Mouse (Mus musculus) heart, embryonic 13.5 days (tissue): Measurements from ENCODE around the gene Ephb2. TPM values are rescaled to one million over a fixed set of nuclear protein-coding genes. Genes with fewer than 3 reads are reported as not detected.

Experiments
- ATAC-seq: fragments of 200-750 bp; cut with Nextera tagmentation; 2 replicates; pipeline ENCODE4 v1.8.0; 2017; ENCODE audit warnings: moderate TSS enrichment; ENCODE audit not compliant: insufficient number of reproducible peaks, low FRiP score, low TSS enrichment; ENCODE audit errors: extremely low read depth
- H3K27ac ChIP-seq: fragments of 300-500 bp; sonication (generic); replicated peaks from 2 replicates; pipeline ENCODE4 v1.5.1; 2015; ENCODE audit warnings: moderate library complexity, mild to moderate bottlenecking, inconsistent platforms
- H3K27me3 ChIP-seq: fragments of 300-500 bp; sonication (generic); replicated peaks from 2 replicates; pipeline ENCODE4 v1.6.1; 2015; ENCODE audit warnings: mild to moderate bottlenecking, inconsistent platforms
- H3K36me3 ChIP-seq: fragments of 300-500 bp; sonication (generic); 2 replicates; pipeline ENCODE4 v1.6.1; 2015; ENCODE audit warnings: mild to moderate bottlenecking, inconsistent platforms
- H3K4me1 ChIP-seq: fragments of 300-500 bp; sonication (generic); 2 replicates; pipeline ENCODE4 v1.6.1; 2015; ENCODE audit warnings: inconsistent platforms
- H3K4me2 ChIP-seq: fragments of 300-500 bp; sonication (generic); 2 replicates; pipeline ENCODE4 v1.6.1; 2015; ENCODE audit warnings: inconsistent platforms, mild to moderate bottlenecking, moderate library complexity
- H3K4me3 ChIP-seq: fragments of 300-500 bp; sonication (generic); 2 replicates; pipeline ENCODE4 v1.5.1; 2015; ENCODE audit warnings: moderate library complexity, mild to moderate bottlenecking, inconsistent platforms
- H3K9ac ChIP-seq: fragments of 300-500 bp; sonication (generic); 2 replicates; pipeline ENCODE4 v1.6.1; 2015; ENCODE audit warnings: inconsistent platforms, mild to moderate bottlenecking, moderate library complexity
- H3K9me3 ChIP-seq: fragments of 300-500 bp; sonication (generic); 2 replicates; pipeline ENCODE4 v1.6.1; 2016; ENCODE audit warnings: inconsistent platforms
- WGBS: fragments of 180-500 bp; shearing (Covaris S2); methylation state at CpG from one replicate; pipeline ENCODE4 v1.1.7; 2015; ENCODE audit warnings: mixed read lengths; 5-methylcytosine and 5-hydroxymethylcytosine counted together
- polyA plus RNA-seq: library from polyadenylated mRNA; unstranded; fragments of >200 nt; fragmentation: Nextera tagmentation; extraction: Ambion mirVana; gene quantifications from 2 replicates; pipeline ENCODE4 v1.2.1, GENCODE M21; 2015

Gene Ephb2
- polyA plus RNA-seq, 1 experiment from 2014 or later = 1.2 TPM

DNA sequence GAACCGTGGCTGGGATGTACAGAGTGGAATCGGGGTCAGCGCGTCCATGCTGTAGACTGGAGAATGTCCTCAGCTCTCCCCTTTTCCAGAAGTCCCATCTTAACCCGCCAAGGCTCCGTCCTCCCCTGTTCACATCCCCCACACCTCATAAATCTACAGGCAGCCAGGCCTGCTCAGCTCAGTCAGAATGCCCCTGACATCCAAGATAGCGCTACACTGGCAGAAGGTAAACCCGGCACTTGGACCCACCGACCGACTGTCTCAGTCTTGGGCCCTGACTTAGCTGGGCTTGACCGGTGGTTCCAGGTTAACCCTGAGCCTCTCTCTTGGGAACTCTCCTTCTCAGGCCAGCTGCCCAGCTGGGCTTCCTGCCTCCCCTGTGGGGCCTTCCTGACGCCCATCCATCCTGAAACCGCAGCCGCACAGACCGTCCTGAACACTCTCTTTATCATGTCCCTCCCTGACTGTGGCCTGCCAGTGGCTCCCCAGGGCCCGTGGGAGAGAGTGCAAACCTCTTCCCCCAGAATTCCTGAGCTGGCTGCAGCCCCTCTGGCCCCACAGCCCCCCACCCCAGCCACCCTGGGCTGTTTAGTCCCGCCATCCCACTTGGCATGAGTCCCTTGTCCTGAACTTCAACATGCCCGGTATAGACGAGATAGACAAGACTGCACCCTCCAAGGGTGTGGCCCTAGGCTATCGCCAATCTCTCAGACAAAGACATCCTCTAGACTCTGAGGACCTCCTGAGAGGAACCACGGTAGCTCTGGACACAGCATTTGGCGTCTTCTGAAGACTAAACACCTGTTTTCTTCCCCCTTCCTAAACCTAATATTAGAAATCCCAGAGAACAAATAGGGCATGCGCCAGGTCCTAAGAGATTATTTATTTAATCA is 37.9 kb downstream of the Ephb2 start:
- Histone ChIP-seq H3K36me3 (no peaks in the 10 kb centered on the region), H3K9ac (0 out of 2 replicates have a peak overlapping the region, but pooled peaks have one; percentile 3), H3K9me3 (no peaks in the 10 kb centered on the region), H3K4me1 (peaks cover 56% of the 10 kb centered on the region), H3K4me2 (no peak overlapping the region), H3K27ac (no peak overlapping the region), H3K27me3 (peaks cover 26% of the 10 kb centered on the region), H3K4me3 (no peak overlapping the region)
- WGBS = 39% methylated on average over 23 of the region's 23 CpGs
- no peak for ATAC-seq

DNA sequence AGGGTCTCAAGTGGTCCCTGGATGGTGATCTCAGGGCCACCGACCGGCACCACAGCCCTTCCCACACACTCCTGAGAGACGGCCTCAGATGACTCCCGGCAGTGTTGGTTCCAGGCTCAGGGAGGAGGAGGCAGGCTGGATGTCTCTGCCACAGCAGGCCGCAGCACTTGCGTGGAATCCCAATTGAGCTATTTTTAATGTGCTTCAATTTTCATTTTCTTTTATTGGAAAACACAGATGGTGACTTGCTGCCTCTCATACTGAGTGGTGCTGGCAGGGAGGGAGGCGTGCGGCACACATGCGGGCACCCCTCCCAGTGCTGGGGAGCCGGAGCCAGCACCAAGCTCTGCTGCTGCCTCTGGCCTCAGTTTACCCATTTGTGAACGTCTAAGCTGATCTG is 42.5 kb downstream of the Ephb2 start:
- Histone ChIP-seq H3K27ac (no peak overlapping the region), H3K36me3 (no peaks in the 10 kb centered on the region), H3K4me1 (peaks cover 34% of the 10 kb centered on the region), H3K27me3 (peaks cover 26% of the 10 kb centered on the region), H3K4me3 (no peak overlapping the region), H3K9ac (no peak overlapping the region), H3K9me3 (no peaks in the 10 kb centered on the region), H3K4me2 (no peak overlapping the region)
- 76% methylated on average over 11 of the region's 11 CpGs for WGBS
- ATAC-seq = no peak

DNA sequence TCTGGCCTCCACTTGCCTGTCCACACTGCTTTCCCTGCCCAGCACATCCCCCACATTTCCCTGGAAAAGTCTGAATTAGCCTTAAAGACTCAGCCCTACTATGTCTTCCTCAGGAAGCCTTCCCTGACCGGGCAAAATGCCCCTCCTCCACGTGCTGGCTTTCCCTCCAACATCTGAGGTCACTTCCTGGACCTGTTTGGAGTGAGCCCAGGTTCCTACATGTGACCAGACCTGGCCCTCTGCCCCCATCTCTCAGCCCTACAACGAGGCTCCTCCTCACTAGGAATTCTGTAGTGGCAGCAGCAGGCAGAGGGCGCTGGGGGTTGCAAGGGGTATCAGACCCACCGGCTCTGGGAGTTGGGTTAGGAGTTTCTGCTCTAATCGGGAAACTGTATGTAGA is 46.0 kb downstream of the Ephb2 start:
- Histone ChIP-seq H3K4me1 (peaks cover 21% of the 10 kb centered on the region), H3K27ac (no peak overlapping the region), H3K27me3 (peaks cover 40% of the 10 kb centered on the region), H3K4me2 (no peak overlapping the region), H3K4me3 (no peak overlapping the region), H3K36me3 (no peaks in the 10 kb centered on the region), H3K9me3 (no peaks in the 10 kb centered on the region), H3K9ac (no peak overlapping the region)
- ATAC-seq = no peak; the same call in 1 of the 2 replicates
- 43% methylated on average over 6 of the region's 6 CpGs for WGBS

DNA sequence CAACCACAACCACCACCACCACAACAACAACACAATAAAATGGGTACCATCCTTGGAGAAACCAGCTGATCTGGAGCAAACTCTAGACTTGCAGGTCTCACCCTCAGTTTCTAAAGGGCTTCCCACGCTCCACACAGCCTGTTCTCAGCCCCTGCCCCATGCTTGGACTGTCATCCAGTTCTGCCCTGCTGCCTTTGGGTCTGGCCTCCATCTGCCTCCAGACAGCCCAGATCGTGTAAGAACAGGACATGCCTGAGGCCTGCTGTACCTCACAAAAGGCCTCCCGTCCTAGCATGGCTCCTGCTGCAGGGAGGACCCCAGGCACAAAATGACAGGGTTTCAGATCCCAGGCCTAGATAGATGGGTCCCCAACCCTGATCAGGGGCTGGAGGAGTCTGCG is 48.4 kb downstream of the Ephb2 start:
- Histone ChIP-seq H3K9me3 (no peaks in the 10 kb centered on the region), H3K27ac (no peak overlapping the region), H3K36me3 (no peaks in the 10 kb centered on the region), H3K4me1 (peaks cover 26% of the 10 kb centered on the region), H3K27me3 (peaks cover 52% of the 10 kb centered on the region), H3K9ac (no peak overlapping the region), H3K4me2 (no peak overlapping the region), H3K4me3 (no peak overlapping the region)
- WGBS = 69% methylated on average over 4 of the region's 4 CpGs
- no peak for ATAC-seq

DNA sequence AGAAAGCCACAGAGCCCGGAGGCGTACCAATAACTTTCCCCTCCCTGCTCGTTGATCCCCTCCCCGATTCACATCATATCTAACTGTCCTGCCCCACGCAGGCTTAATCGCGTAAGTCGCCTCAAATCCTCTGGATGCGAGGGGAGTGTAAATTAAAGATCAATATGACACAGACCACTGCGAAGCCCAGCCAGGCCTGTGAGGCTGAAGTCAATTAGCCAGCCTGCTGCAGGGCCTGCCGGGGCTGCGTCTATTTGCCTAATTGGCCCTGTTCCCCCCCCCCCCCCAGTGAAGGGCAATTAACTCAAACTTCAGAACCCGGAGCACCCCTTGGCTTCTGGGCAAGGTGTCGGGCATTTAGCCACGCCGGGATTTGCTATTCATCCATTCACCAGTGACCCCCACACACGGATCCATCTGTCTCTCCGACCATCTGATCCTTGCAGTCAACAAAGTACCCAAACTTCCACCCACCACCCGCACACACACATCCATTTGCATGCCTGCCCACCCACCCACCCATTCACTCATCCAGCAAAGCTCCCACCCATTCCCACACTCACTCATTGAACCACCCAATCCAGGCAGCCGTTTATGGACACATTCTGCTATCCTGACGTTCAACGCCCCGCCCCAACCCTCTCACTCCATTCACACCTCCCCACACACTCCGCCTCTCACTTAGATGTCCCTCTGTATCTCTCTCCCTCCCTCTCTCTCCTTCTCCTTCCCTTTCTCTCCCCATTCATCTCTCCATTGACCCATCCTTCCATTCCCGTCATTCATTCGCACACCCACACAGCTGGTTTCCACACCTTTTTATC is 49.1 kb downstream of the Ephb2 start:
- no peak overlapping the region for H3K27ac ChIP-seq
- H3K9me3 ChIP-seq = no peaks in the 10 kb centered on the region
- peaks cover 33% of the 10 kb centered on the region for H3K4me1 ChIP-seq
- no peaks in the 10 kb centered on the region for H3K36me3 ChIP-seq
- whole genome bisulfite sequencing = 51% methylated on average over 26 of the region's 26 CpGs
- H3K9ac ChIP-seq = no peak overlapping the region
- H3K27me3 ChIP-seq = peaks cover 53% of the 10 kb centered on the region
- ATAC-seq = no peak
- no peak overlapping the region for H3K4me3 ChIP-seq
- H3K4me2 ChIP-seq = no peak overlapping the region

DNA sequence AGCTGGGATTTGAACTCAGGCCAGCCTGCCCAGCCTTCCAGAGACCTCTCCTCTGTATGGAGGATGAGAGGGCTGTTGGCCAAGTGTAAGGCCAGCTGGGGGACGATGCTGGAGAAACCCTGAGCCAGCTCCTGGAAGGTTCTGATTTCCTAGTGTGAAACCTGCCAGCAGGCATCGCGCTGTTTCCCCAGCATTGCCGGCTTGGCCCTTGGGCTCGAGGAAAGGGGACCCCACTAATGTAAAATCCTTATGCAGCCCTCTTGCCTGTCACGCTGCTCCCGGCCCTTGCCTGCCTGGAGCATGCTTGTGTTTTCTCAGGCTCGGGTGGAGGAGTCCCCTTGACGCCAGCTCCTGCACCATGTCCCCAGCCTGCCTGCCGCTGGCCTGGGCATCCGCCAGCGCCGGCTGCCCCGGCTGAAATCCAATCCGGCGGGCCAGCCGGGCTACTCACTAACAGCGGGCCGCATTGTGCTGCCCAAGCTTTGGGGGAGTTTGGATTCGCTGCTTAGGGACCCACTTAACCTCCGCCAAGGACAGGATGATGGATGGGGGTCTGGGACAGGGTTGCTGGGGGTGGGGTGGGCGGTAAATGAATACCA is 52.1 kb downstream of the Ephb2 start:
- WGBS = 37% methylated on average over 22 of the region's 22 CpGs
- no peak for ATAC-seq
- H3K9ac ChIP-seq = no peak overlapping the region

DNA sequence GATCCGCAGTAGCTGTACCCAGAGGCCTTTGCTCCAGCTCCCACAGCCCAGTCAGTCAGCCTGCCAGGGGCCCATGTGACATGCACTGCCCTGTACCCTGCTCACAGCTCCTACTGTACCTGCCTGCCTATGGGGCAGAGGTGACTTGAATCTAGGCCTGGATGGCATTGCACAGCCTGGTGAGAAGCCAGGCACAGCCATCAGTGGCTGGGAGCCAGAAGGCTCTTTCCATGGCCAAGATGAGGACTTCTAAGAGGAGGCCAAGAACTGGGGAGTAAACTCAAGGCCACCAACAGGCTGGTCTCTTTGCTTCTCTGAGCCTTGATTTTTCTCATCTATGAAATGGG is 53.2 kb downstream of the Ephb2 start:
- WGBS = 100% methylated on average over 1 of the region's 1 CpGs
- no peak overlapping the region for H3K9ac ChIP-seq

More for the DNA sequence above, 52.1 kb downstream of the Ephb2 start:
- Histone ChIP-seq H3K27me3 (peaks cover 39% of the 10 kb centered on the region), H3K9me3 (no peaks in the 10 kb centered on the region), H3K4me1 (peaks cover 34% of the 10 kb centered on the region), H3K4me3 (no peak overlapping the region), H3K4me2 (no peak overlapping the region), H3K27ac (no peak overlapping the region), H3K36me3 (no peaks in the 10 kb centered on the region)

DNA sequence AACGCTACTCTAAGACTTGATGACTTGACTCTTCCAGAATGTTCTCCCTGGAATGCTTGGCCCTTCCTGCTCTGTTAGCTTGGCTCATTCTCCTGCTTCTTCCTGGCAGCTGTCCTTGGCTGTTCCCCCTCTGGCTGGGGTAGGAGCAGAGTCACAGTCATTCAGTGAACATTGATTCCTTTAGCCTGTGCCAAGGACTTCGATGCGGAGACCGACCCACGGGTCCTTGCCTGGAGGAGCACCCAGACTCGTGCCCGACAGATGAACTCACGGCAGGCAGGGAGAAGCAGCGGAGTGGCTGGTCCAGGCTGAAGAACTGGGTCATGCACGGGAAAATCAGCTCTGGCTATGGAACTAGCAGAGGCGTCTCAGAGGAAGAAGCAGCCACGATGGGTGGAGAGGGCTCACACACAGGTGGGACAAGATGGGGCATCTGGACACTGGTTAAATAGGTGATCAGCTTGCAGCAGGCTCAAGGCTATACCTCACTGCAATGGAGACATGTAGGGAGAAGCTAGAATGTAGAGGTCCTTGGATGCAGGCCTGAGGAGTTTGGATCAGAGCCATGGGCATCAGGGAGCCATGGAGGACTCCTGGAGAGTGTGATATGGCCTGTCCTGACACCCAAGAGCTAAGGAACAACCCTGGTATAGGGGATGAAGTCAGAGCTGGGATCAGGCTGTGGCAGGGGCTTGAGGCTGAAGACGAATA is 53.8 kb downstream of the Ephb2 start:
- Histone ChIP-seq H3K9ac (no peak overlapping the region), H3K9me3 (no peaks in the 10 kb centered on the region), H3K27me3 (peaks cover 29% of the 10 kb centered on the region), H3K4me3 (no peak overlapping the region), H3K4me1 (peaks cover 38% of the 10 kb centered on the region), H3K27ac (peak overlapping the region; percentile 54), H3K36me3 (no peaks in the 10 kb centered on the region), H3K4me2 (no peak overlapping the region)
- WGBS = 67% methylated on average over 13 of the region's 13 CpGs
- no peak for ATAC-seq

More for the DNA sequence above, 53.2 kb downstream of the Ephb2 start:
- Histone ChIP-seq H3K36me3 (no peaks in the 10 kb centered on the region), H3K4me1 (peaks cover 34% of the 10 kb centered on the region), H3K27me3 (peaks cover 34% of the 10 kb centered on the region), H3K27ac (peak overlapping the region; percentile 54), H3K4me3 (no peak overlapping the region), H3K9me3 (no peaks in the 10 kb centered on the region), H3K4me2 (no peak overlapping the region)
- no peak for ATAC-seq

DNA sequence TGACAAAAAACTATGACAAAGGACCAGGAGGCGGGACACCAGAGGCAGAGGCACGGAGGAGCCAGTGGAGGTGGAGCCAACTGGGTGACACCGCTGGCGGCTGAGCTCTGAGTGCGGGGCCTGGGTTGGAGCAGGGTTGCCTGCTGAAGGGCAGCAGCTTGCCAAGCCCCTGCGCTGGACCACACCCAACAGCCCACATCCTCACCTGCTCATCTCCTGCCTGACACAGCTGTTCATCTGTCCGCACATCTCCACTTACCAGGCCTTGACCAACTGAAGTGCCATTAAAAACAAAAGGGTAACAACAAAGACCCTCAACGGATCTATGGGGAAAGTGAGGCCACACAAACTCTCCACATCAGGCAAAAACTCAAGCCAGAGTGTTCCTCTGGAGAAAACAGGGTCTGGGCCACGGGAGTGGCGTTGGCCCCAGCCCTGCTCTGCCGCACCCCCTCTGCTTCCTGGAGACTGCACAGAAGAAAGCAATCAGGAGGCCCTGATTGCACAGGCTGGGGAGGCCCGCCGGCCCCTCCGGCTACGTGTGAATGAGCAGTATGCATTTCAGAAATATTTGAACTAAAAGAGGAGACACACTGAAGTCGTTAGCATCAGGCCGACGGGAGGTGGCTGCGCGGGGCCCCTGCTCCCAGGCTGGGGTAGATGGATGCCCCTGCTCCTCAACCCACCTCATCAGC is 55.4 kb downstream of the Ephb2 start:
- Histone ChIP-seq H3K9ac (no peak overlapping the region), H3K4me3 (no peak overlapping the region), H3K9me3 (no peaks in the 10 kb centered on the region), H3K36me3 (no peaks in the 10 kb centered on the region), H3K4me2 (0 out of 2 replicates have a peak overlapping the region, but pooled peaks have one; percentile 3), H3K4me1 (peaks cover 50% of the 10 kb centered on the region), H3K27me3 (peaks cover 16% of the 10 kb centered on the region), H3K27ac (peak overlapping the region; percentile 46)
- 58% methylated on average over 20 of the region's 20 CpGs for WGBS
- ATAC-seq = no peak

DNA sequence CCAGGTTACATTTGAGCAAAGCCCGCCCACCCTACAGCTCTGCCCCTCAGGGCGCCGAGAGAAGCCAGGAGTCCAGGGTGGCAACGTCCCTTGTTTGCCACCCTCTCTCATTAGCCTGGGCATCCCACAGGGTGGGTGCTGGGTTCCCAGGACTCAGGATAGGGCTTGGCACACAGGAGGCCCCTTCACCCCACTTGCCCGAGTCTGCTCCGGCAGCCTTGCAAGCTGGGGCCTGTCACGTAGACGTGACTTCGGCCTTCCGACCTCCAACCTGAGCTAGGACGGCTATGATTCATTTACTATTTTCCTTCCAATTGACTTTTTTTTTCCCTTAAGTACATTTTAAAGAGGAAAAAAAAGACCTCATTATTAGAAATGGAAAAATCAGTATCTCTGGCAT is 56.6 kb downstream of the Ephb2 start:
- Histone ChIP-seq H3K9ac (no peak overlapping the region), H3K36me3 (no peaks in the 10 kb centered on the region), H3K4me3 (no peak overlapping the region), H3K4me2 (no peak overlapping the region), H3K9me3 (no peaks in the 10 kb centered on the region), H3K27ac (no peak overlapping the region), H3K27me3 (peaks cover 11% of the 10 kb centered on the region; the same call in 1 of the 2 replicates), H3K4me1 (peaks cover 50% of the 10 kb centered on the region)
- 85% methylated on average over 11 of the region's 11 CpGs for WGBS
- no peak for ATAC-seq
